Mouse (Mus musculus): ENCODE results near the gene Mical2.

The Mical2 gene

GRCm38 (mm10) chr7:112313670-112314069 lies 88.0 kb downstream of the Mical2 start:
- no peak for DNase-seq (ENCODE audit: low spot score in 2 of 2)

- DNase-seq (ENCODE audit: low spot score in 2 of 2), result peak; percentile 81 to 88
These were observed 90.6 kb downstream of the Mical2 start for GRCm38 (mm10) chr7:112316239-112316638.

- DNase-seq (ENCODE audit: low spot score in 2 of 2), result no peak
These were observed 91.8 kb downstream of the Mical2 start for GRCm38 (mm10) chr7:112317491-112317890.

GRCm38 (mm10) chr7:112318306-112318705 lies 92.7 kb downstream of the Mical2 start:
- no peak for DNase-seq (ENCODE audit: low spot score in 2 of 2)

- DNase-seq (ENCODE audit: low spot score in 2 of 2), result no peak
These were observed 93.8 kb downstream of the Mical2 start for GRCm38 (mm10) chr7:112319419-112319818.

- DNase-seq (ENCODE audit: low spot score in 2 of 2), result no peak
These were observed 94.5 kb downstream of the Mical2 start for GRCm38 (mm10) chr7:112320052-112320730.

- no peak for DNase-seq (ENCODE audit: low spot score in 2 of 2)
These were observed 96.4 kb downstream of the Mical2 start for GRCm38 (mm10) chr7:112321798-112322794.

- DNase-seq (ENCODE audit: low spot score in 2 of 2), result no peak
These were observed 98.9 kb downstream of the Mical2 start for GRCm38 (mm10) chr7:112324577-112324976.

- peak in 1 of 2 experiments; percentile 47 for DNase-seq (ENCODE audit: low spot score in 2 of 2)
These were observed 101.2 kb downstream of the Mical2 start for GRCm38 (mm10) chr7:112326852-112327251.

- peak; percentile 46 to 68 for DNase-seq (ENCODE audit: low spot score in 2 of 2)
These were observed 103.3 kb downstream of the Mical2 start for GRCm38 (mm10) chr7:112328969-112329368.

GRCm38 (mm10) chr7:112329496-112329895 lies 103.8 kb downstream of the Mical2 start:
- DNase-seq (ENCODE audit: low spot score in 2 of 2), result peak in 1 of 2 experiments; percentile 40

- DNase-seq (ENCODE audit: low spot score in 2 of 2), result no peak
These were observed 105.3 kb downstream of the Mical2 start for GRCm38 (mm10) chr7:112330935-112331334.

GRCm38 (mm10) chr7:112331804-112332203 lies 106.1 kb downstream of the Mical2 start:
- no peak for DNase-seq (ENCODE audit: low spot score in 2 of 2)

GRCm38 (mm10) chr7:112332426-112332825 lies 106.8 kb downstream of the Mical2 start:
- no peak for DNase-seq (ENCODE audit: low spot score in 2 of 2)

GRCm38 (mm10) chr7:112333404-112333803 lies 107.7 kb downstream of the Mical2 start:
- DNase-seq (ENCODE audit: low spot score in 2 of 2), result no peak

GRCm38 (mm10) chr7:112336213-112336631 lies 110.6 kb downstream of the Mical2 start:
- DNase-seq (ENCODE audit: low spot score in 2 of 2), result peak; percentile 79

- DNase-seq (ENCODE audit: low spot score in 2 of 2), result peak; percentile 71 to 76
These were observed 111.1 kb downstream of the Mical2 start for GRCm38 (mm10) chr7:112336769-112337168.

GRCm38 (mm10) chr7:112337736-112338135 lies 112.1 kb downstream of the Mical2 start:
- no peak for DNase-seq (ENCODE audit: low spot score in 2 of 2)

GRCm38 (mm10) chr7:112341052-112341451 lies 115.4 kb downstream of the Mical2 start:
- DNase-seq (ENCODE audit: low spot score in 2 of 2), result no peak

GRCm38 (mm10) chr7:112345687-112346086 lies 120.0 kb downstream of the Mical2 start:
- DNase-seq (ENCODE audit: low spot score in 2 of 2), result no peak

GRCm38 (mm10) chr7:112351541-112351940 lies 125.9 kb downstream of the Mical2 start:
- DNase-seq (ENCODE audit: low spot score in 2 of 2), result no peak

GRCm38 (mm10) chr7:112352005-112352404 lies 126.3 kb downstream of the Mical2 start:
- no peak for DNase-seq (ENCODE audit: low spot score in 2 of 2)

- DNase-seq (ENCODE audit: low spot score in 2 of 2), result no peak
These were observed 127.4 kb downstream of the Mical2 start for GRCm38 (mm10) chr7:112353011-112353410.

Data from right cerebral cortex, adult 2 months (tissue).